Mouse (Mus musculus) cerebellum, postnatal 10 days (tissue): ENCODE results near the gene Lbhd2.

ENCODE experiments used
- DNase-seq, 2 experiments: peaks; one replicate each; pipeline ENCODE4 v3.0.0; 2021; ENCODE audit warnings: mixed read lengths in 2 of 2

Gene Lbhd2

DNA sequence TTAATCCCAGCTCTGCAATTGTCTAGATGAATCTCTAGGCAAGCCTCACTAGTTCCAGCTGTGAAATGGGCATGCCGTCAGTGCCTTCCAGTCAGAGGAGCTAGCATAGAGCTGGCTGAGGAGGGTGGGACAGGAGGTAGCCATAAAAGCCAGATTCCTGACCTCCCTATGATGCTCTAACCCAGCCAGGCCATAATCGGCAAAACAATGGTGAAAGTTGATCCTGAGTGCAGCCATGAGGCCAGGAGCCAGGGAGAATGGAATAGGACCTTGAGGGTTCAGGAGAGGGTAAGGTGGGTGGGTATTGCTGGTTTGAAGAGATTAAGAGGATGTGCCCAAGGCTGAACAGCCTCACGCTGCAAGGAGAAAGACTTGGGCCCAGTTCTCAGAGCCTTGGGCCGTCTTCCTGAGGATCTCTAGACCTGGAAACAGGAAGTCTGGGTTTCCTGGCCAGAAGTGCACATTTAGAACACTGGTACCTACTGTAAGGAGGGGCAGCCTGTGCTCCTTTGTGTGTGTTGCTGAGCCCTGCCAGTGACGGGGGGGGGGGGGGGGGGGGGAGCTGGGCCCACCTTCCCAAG is 26.2 kb downstream of the Lbhd2 start:
- no peak for DNase-seq

DNA sequence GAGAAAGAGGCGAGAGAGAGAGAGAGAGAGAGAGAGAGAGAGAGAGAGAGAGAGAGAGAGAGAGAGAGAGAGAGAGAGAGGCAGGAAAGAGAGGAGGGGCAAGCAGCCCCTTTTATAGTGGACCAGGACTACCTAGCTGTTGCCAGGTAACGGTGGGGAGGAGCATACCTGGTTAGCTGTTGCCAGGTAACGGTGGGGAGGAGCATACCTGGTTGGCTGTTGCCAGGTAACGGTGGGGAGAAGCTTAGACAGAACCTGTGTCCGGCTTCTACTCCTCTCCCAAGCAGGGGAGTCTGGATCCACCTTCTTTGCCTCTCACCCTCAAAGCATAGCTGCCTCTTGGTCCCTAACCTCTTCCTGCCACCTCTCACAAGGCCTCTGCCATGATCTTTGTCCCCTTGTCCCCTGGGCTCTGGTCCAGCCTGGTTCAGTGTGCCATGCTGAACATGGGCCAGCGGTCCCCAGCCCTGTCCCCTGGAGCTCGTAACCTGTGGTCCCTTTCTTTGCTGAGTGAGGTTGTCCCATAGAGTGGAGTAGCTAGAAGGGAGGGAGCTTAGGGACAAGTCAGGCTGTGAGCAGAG is 27.6 kb downstream of the Lbhd2 start:
- no peak for DNase-seq

DNA sequence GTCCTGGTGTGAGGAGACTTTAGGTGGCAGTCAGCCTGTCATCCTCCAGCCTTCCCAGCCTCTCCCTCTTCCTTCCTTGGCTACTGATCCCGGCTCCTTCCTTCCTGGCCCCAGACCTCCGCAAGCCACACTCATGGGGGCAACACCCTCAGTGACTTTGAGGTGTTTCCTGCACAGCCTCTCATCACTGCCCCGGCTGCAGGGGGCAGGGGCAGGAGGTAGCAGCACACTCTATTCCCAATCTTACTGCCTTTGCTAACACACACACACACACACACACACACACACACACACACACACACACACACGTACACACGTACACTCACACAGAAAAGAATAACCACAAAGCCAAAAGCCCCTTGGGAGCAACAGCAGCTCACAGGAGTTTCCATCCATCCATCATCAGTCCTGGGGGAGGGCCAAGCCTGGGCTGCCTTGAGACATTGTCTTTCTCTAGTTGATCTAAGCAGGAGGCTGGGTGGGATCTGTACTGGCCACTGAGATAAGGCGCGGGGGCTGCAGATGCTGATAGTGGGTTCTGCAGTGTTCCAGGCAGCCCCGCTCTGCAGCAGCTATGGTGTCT is 28.2 kb downstream of the Lbhd2 start:
- no peak for DNase-seq

DNA sequence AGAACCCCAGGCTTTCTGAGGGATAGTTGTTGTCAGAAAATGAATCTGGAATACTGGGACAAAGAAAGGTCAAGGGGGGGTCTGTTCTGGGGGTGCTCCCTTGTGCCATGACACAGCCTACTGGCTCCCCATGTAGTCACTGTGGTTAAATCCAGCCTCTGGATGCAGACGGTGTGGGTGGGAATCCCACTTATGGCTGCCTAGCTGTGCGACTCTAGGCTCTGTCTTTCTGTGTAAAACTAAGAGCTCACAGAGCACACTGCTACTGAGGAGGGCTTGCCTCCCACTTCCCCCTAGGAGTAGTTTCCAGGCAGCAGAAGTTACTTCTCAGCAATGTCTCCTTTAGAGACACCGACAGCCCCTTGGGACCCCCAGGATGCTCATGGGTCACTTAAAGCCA is 29.6 kb downstream of the Lbhd2 start:
- no peak for DNase-seq

DNA sequence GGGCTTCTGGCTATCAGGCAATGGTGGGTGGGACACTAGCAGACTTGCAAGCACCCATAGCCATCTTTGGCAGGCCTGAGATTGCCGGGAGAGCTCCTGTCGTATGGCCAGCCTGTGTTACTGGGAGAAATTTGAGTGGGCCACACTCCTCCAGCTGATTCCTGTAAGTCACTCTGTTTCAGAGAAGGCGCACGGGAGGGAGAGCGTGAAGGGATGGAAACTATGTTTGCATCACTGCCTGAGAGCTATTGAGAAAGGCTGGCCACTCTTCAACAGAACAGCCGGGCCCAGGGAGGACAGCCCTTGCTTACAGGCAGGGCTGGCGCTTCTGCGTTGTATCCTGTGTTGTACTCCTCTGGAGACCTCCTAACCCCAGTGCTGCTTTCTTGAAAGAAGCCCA is 30.0 kb downstream of the Lbhd2 start:
- DNase-seq, result no peak

DNA sequence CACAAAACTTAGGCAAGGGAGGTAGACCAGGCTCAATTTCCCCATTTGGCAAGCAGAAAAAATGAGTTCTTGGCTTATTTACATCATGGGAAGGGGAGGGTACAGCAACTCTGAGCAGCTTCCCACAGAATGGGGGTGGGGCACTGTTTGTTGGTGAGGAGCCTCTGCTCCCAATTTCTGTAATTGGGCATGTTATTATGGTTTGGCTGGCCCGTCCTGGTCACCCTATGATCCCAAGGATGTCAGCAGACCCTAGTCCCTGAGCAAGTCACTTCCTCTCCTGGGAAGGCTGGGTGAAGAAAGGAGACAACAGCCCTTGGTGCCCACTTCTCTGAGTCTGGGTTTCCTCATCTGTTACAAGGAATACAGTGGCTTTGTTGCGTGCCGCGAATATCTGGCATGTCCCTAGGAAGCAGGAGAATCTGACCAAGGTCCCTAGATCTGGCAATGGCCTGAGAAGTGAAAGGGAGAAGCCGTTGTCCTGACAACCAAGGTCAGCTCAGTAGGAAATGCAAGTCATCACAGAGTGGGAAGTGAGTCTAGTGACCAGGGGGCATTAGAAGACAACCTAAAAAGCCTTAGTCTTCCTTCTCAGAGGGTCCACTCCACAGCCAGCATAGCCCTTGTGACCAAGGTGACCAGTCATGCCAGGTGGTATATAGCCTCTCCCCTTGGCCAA is 30.8 kb downstream of the Lbhd2 start:
- DNase-seq, result no peak

DNA sequence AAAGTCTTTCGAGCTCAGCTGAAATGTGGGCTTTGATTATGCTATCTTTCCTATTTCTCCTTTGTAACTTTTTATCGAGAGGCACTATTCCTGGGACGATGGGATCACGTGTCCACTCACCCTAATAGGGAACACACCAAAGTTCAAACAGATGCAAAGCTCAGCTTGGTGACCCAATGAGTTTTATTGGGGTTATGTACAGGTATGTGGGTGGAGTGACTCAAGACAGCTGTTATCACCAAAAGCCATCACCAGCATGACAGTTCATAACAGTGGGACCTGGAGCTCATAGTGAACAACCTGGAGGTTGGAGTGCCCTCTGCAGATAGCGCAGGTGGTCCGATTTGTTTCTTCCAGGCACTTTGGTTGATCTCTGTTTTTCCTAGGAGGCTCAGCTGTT is 32.2 kb downstream of the Lbhd2 start:
- DNase-seq, result no peak

DNA sequence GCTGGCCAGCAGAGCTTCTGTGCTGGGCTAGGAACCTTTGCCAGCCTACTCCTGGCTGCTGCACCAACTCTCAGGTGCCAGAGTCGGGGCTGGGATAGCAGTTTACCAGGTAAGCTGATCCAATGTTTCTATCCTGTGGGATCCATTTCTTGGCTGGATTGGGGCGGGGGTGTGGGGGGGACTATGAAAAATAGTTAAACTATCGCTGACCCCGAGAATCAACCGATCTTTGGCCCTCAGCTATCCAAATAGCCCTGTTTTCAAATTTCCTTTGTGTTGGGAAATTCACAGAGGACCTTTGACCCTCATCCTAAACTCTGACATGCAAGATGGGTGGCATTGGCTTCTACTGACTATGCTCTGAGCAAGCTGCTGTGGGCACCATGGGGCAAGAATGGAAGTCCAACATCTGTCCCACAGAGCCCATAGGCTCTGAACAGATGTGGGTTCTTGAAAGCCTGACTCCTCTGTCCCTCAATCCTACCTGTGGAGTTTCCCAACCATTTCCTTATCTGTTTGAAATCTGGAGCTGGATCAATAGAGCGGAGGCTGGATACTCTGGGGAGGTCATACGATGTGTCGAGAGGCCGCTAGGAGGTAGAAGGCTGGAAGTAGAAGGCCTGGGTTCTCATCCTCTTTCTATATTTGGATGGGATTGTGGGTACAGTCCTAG is 34.2 kb downstream of the Lbhd2 start:
- DNase-seq, result no peak

DNA sequence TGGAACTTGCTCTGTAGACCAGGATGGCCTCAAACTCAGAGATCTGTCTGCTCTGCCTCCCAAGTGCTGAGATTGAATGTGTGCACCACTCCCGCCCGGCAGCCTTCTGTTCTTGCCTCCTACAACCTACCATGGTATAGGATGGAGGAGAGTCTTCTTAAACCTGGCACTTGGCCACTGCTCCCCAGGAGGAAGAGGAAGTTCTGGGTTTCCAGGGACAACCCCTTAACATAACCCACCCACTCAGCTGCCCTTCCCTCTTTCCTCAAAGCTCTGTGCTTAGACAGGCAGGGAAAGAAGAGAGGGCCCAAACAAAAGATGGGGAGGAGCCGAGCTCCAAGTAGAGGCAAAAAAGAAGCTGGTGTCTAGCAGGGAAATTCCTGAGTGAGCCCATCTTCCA is 34.9 kb downstream of the Lbhd2 start:
- no peak for DNase-seq

DNA sequence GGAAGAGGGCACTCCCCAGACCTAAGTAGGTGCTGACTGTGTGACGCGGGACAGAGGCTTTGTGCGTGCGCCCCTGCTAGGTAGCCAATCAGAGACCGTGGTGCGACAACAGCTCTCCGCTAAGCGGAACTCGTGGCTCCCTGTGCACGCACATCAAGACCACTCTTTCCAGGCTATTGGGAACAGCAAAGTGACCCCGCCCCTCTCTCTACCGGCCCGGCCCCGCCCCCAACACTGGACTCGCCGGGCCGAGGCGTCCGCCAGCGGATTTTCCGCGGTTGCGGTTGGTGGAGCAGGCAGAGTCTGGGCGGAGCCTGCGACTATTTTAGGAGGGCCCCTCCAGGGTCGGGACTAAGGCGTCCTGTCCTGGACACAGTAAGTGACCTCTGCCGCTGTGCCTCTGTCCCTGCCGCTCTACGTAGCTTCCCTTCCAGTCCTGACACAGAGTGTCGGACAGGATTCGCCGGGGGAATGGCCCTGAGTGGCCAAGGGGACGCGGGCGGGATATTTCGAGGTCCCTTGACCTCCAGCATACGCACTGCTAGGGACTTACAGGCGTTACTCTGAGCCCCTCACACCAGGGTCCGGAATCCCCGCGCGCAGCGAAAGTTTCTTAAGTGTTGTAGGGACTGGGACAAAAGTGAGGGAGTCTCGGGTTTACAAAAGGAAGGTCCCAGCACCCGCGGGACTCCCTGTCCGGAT is 35.9 kb downstream of the Lbhd2 start, which contains the start of gene Tnfaip2:
TSS of gene Tnfaip2 (plus strand) at position 161 of the 702 bp plus-strand sequence.
- peak; percentile 48 to 61 for DNase-seq

DNA sequence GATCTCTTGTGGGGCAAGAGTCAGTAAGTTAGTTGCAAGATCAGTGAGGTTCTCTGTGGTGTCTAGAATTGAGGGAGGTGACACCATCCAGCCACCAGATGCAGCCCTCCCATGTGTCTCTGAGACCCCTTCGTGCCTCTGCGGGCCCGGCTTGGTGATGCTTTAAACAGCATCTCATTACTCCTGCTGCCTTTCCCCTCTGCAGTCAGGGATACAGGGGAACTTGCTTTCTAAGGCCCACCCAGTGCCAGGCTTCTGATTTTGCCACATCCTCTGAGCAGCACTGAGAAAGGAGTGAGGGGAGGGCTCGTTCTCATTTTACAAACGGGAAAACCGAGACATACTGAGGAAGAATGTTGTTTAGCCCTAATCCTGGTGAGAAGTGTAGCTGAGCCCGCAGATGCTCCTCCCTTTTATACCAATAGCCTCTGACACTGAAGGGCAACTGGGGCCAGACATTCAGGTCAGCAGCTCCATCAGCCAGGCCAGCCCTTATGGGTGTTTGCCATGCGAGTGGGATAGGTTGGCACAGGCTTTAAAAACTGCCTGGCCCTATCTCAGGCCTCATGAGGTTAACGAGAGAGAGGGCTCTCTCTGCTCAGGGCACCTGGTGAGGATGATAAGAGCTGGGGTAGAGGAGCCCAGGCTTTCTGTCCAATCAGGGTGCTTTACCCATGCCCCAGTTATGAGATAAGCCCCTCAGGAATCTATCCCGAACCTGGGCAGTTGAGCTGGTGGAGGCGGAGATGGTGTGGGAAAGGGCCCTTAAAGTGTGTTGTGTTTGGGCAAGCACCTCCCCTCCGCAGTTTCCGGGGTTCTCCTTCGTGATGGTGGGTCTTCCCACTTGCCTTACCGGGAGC is 36.6 kb downstream of the Lbhd2 start:
- DNase-seq, result no peak

DNA sequence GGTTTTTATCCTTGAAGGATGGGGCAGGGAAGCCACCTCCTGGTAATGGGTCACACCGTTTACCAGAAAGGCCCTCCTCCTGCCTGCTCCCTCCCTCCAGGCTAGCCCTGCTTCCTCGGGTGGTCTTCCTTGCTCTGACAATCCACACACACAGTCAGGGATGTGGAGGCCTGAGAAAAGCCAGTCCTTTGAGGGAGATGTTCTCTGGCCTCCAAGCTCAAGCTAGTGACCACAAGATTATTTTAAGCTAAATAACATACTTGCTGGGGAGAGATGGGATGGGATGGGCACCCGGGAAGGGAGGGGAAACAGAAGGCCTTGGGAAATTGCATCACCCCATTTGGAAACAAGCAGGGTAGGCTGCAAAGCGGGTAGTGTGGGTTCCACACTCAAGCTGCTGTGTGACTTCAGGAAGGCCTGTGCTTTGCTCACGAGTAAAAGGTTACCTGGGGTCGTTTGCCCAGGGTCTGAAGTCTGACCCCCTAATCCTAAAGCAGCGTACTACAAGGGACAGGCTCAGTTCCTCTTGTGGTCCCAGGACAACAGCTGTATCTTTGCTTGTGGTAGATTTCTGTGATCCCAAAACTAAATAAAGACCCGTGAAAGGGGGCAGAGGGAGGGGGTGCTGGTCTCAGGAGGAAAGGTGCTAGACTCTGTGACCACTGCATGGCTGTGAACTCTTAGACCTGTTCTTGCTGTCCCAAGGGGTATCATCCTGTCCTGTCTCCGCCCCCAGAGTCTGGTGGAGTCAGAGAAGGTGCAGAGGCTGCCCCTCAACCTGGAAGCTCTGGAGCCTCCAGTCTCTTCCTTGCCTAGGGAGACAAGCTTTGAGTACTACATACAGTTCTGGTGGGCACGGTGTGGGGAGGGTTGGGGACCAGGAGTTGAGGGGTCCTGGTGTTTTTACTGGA is 37.6 kb downstream of the Lbhd2 start:
- DNase-seq, result no peak

DNA sequence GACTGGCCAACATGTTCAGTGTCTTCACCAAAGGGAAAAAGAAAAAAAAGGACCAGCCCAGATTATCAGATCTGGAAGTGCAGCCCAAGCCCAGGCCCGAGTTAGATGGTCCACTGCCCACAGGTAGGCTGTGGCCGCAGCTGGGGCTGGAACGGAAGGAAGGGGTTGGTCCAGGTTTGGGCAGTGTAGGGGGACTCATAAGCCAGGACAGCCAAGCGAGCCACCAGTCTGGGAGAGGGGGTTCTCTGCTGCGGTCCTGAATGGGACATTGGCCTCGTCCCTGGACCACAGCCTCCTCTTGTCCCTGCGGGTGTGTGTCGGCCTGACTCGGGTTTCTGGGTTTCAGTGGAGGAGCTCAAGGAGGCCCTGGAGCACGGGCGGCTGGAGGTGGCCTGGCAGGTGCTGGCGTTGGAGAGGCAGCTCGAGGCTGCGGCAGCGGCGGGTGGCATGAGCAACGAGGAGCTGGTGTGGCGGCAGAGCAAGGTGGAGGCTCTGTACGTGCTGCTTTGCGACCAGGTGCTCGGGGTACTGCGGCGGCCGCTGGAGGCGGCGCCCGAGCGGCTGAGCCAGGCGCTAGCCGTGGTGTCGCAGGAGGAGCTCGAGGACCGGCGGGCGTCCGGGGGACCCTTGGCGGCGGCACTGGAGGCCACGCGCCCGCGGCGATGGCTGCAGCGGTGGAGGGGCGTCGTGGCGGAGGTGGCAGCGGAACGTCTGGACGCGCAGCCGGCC is 38.7 kb downstream of the Lbhd2 start:
- DNase-seq, result peak in 1 of 2 experiments; percentile 6

DNA sequence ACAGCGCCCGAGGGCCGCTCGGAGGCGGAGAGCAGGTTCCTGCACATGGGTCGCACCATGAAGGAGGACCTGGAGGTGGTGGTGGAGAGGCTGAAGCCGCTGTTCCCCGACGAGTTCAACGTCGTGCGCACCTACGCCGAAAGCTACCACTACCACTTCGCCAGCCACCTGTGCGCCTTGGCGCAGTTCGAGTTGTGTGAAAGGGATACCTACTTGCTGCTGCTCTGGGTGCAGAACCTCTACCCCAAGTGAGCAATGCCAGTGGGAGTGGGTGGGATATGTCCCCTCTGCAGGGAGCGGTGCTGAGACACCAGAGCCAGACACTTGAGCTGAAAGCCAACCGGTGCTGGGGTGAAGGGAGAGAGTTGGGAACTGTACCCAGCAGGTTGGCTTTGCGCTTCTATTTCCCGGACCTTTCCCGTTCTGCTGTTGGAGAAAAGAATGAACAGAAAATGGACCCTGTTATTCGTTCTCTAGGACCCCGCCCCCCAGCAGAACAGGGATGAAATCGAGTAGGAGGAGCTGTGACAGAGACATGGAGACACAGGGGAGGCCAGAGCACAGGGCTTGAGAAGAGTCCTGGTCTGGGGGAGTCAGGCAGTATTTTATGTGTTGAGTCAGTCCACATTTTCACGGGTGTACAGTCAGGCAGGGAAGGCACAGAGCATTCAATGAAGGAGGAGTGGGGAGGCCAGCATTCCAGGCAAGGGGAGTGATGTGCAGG is 39.4 kb downstream of the Lbhd2 start:
- no peak for DNase-seq

DNA sequence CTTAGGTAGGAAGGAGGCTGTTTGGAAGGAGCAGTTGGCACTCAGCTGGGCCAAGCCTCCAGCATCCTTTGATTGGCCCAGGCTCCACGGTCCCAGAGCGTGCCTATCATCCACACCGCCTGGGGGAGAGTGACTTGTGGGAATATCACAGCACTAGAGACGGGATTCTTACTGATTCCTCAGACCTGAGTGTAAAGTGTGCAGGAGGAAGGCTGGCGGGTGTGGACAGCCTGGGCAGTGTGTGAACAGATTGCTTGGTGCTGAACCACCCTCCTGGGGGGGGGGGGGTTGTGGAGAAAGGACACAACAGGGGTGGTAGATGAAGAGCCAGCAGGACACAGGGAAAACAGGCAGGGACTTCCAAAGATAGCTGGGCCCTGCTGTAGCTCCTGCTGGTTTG is 40.1 kb downstream of the Lbhd2 start:
- no peak for DNase-seq

DNA sequence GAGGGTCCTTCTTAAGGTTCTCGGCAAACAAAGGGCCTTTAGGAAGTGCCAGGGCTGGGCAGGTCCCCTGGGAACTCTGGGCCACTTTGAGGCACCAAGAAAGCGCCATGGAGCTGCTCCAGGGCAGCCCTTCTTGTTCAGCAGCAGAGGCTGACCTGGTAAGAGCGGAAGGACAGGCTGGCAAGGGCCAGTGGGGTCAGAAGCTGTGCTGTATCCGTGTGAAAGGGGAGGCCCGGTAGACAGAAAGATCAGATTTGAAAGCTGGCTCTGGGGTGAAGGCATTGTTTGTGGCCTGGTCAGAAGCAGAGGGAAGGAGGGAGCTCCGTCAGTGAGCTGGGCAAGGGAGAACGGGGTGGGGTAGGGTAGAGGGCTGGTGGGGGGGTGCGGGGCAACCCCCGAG is 40.7 kb downstream of the Lbhd2 start:
- DNase-seq, result no peak

DNA sequence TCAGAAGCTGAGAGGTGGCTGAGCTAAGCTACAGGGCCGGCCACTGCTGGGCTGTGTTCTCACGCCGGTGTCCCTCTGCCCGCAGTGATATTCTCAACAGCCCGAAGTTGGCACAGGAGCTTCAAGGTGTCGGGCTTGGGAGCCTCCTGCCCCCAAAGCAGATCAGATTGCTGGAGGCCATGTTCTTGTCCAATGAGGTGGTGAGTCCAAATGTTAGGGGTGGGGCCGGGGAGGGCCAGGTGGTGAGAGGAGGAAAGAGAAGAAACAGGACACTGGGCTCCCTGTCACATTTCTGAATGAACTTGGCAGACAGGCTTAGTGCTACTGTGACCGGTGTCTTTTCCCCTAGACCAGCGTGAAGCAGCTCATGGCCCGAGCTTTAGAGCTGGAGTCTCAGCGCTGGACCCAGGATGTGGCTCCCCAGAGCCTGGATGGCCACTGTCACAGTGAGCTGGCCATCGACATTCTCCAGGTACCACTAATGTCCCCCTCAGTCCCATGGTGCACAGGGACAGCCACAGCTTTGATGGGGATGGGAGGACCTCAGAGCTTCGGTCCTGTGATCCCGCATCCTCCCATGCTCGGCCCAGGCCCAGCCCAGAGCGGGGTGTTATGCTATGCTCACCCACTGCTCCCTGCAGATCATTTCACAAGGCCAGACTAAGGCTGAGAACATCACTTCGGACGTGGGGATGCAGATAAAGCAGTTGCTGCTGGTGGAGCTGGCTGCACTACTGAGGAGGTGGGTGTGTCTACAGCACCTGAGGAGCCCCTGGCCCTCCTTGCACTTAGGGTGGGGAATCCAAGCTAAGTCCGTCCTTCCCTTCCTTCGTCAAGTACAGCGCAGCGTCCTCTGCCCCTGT is 41.5 kb downstream of the Lbhd2 start:
- no peak for DNase-seq

DNA sequence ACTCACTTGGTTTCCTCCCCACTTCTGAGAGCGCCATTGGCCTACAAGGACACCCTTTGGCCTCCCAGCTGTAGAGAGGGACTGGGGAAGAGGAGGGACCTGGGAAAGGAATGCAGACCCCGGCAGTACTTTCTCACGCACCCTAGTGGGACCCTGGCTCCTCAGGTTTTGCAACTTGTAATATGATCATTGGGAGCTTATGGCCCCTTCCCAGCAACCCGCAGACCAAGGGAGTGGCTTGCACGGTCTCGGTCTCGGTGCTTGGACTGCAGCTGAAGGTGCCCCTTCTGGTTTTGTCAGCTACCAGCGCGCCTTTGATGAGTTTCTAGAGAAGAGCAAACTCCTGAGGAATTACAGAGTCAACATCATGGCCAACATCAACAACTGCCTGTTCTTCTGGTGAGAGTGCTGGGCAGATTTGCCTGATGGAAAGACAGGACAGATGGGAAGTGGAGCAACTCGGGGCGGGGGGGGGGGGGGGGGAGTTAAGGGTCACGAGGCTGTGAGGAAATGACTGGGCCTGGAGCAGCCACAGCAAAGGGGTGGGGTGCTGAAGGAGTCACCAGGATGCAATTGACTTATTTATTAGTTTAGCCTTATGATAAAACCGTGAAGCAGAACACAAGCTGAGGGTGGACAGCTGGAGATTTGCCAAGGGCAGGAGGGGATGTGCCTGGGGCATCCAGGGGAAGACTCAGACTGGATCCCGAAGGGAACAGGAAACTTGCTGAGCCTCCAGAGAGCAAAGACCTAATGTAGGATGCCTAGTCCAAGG is 42.5 kb downstream of the Lbhd2 start:
- DNase-seq, result no peak
